Mouse (Mus musculus) telencephalon, adult 2 months (tissue): ENCODE data around the gene Aph1b.
"Not testable (repeated sequence)": the region's sequence is repeated elsewhere in the genome, so short reads cannot be mapped to it uniquely, and the experiment has no call there.

Experiments used
- DNase-seq: peaks from one replicate; pipeline ENCODE4 v3.0.0-alpha.2; 2011; ENCODE audit warnings: low read depth, low spot score

Gene Aph1b

GRCm38 (mm10) chr9:66795464-66796324 is at the start of gene Aph1b:
TSS of gene Aph1b (minus strand) at chr9:66795490.
- peak; percentile 96 for DNase-seq

- no peak for DNase-seq
These were observed 39.8 kb upstream of the Aph1b start for GRCm38 (mm10) chr9:66835097-66835480.

GRCm38 (mm10) chr9:66834318-66835096 is 39.2 kb upstream of the Aph1b start, which contains the start of gene Aph1c:
TSS of gene Aph1c (minus strand) at chr9:66834726.
- DNase-seq, result peak; percentile 98

- DNase-seq, result no peak
These were observed 38.6 kb upstream of the Aph1b start for GRCm38 (mm10) chr9:66833851-66834250.

GRCm38 (mm10) chr9:66832366-66832908 is 37.1 kb upstream of the Aph1b start:
- DNase-seq, result no peak

GRCm38 (mm10) chr9:66825990-66826389 is 30.7 kb upstream of the Aph1b start:
- DNase-seq, result peak; percentile 57

- not testable (repeated sequence) for DNase-seq
These were observed 27.0 kb upstream of the Aph1b start for GRCm38 (mm10) chr9:66822255-66822654.

GRCm38 (mm10) chr9:66820996-66821395 is 25.7 kb upstream of the Aph1b start:
- DNase-seq, result no peak

- DNase-seq, result no peak
These were observed 18.1 kb upstream of the Aph1b start for GRCm38 (mm10) chr9:66813392-66813791.

- not testable (repeated sequence) for DNase-seq
These were observed 10.7 kb upstream of the Aph1b start for GRCm38 (mm10) chr9:66805951-66806350.

- no peak for DNase-seq
These were observed 6.7 kb upstream of the Aph1b start for GRCm38 (mm10) chr9:66801947-66802346.

- no peak for DNase-seq
These were observed 1.4 kb upstream of the Aph1b start, which contains the start of gene Gm10647 for GRCm38 (mm10) chr9:66796739-66797138. TSS of gene Gm10647 (plus strand) at chr9:66797039.

- no peak for DNase-seq
These were observed 444 bp downstream of the Aph1b start for GRCm38 (mm10) chr9:66794629-66795463.

- peak; percentile 58 for DNase-seq
These were observed 7.5 kb downstream of the Aph1b start for GRCm38 (mm10) chr9:66787821-66788220.

GRCm38 (mm10) chr9:66784552-66784951 is 10.7 kb downstream of the Aph1b start:
- not testable (repeated sequence) for DNase-seq

GRCm38 (mm10) chr9:66770701-66771100 is 24.6 kb downstream of the Aph1b start:
- no peak for DNase-seq

GRCm38 (mm10) chr9:66769275-66769674 is 26.0 kb downstream of the Aph1b start:
- DNase-seq, result no peak

GRCm38 (mm10) chr9:66768721-66769120 is 26.6 kb downstream of the Aph1b start:
- DNase-seq, result no peak

GRCm38 (mm10) chr9:66760991-66761390 is 34.3 kb downstream of the Aph1b start:
- no peak for DNase-seq

- peak; percentile 66 for DNase-seq
These were observed 42.4 kb downstream of the Aph1b start for GRCm38 (mm10) chr9:66752849-66753248.

GRCm38 (mm10) chr9:66748390-66748789 is 46.9 kb downstream of the Aph1b start:
- peak; percentile 61 for DNase-seq
